Mouse (Mus musculus): Measurements from ENCODE around the gene Tusc2. TPM values are rescaled to one million over a fixed set of nuclear protein-coding genes. Genes with fewer than 3 reads are reported as not detected.

Gene Tusc2
- polyA plus RNA-seq, 1 experiment from 2014 or later: 93.3 TPM

DNA sequence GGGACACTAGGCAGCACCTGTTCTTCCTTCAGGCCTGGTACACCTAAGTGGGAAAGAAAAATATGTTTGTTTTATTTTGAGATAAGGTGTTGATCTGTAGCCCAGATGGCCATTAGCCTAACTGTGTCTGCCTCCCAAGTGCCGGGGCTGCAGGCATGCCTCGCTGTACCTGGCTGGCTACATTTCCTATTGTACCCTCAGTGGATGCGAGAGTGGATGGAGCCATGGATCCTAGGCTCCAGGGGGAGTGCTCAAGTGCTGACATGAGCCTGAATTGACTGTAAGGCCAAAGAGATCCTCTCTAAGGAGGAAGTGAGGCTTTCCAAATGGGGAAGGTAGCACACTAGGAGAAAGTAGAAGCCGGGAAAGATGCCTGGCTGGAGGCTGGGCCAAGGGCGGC lies 15.1 kb upstream of the Tusc2 start:
- Histone ChIP-seq H3K4me2 (replicated peaks) (no peak overlapping the region), H3K9me3 (no peaks in the 10 kb centered on the region), H3K4me3 (no peak overlapping the region), H3K27ac (no peak overlapping the region), H3K27me3 (replicated peaks) (peaks cover 46% of the 10 kb centered on the region), H3K9ac (no peak overlapping the region), H3K36me3 (peaks cover 21% of the 10 kb centered on the region), H3K4me1 (peaks cover 33% of the 10 kb centered on the region)
- ATAC-seq (ENCODE audit: low FRiP score, low read depth): no peak
- 84% methylated on average over 5 of the region's 5 CpGs for WGBS

DNA sequence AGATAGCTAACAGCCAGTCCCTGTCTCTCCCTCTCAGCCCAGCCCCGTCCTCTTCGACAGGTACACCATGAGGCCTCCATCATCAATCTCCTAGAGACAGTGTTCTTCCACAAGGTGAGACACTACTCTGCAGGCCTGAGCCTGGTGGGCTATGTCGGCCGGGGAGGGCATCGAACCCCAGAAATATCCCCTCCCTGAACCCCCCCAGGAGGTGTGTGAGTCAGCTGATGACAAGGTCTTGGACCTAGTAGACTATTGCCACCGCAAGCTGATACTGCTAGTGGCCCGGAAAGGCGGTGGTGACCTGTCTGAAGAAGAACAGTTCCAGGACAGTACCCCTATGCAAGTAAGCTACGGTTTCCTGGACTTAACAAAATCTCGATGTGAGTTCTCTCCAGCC lies 14.2 kb upstream of the Tusc2 start:
- ATAC-seq (ENCODE audit: low FRiP score, low read depth): no peak
- peaks cover 48% of the 10 kb centered on the region for H3K27me3 ChIP-seq (replicated peaks)
- no peak overlapping the region for H3K4me3 ChIP-seq
- H3K9ac ChIP-seq: no peak overlapping the region
- H3K4me2 ChIP-seq (replicated peaks): no peak overlapping the region
- H3K9me3 ChIP-seq: no peaks in the 10 kb centered on the region
- H3K4me1 ChIP-seq: peaks cover 40% of the 10 kb centered on the region
- no peak overlapping the region for H3K27ac ChIP-seq
- WGBS: 91% methylated on average over 10 of the region's 10 CpGs
- H3K36me3 ChIP-seq: peaks cover 15% of the 10 kb centered on the region

- H3K4me1 ChIP-seq: peaks cover 43% of the 10 kb centered on the region
Observed at GRCm38 (mm10) chr9:107549297-107550074, 13.6 kb upstream of the Tusc2 start.

DNA sequence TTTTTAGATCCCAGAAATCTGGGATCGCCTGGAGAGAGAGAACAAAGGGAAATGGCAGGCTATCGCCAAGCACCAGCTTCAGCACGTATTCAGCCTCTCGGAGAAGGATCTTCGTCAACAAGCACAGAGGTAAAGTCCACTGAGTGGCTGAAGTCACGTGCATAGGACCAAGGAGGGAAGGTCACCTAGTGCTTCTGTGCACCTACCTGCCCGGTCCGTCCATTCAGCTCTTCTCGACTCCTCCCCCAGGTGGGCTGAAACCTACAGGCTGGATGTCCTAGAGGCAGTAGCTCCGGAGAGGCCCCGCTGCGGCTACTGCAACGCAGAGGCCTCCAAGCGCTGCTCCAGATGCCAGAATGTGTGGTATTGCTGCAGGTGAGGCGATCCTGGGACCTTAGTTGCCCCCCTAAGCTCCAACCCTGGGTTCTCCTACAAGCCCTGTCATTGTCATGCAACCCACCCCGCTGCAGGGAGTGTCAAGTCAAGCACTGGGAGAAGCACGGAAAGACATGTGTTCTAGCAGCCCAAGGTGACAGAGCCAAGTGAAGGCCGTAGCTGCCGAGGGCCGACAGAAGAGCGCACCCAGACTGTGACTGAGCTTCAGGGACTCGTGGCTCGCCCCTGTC lies 12.5 kb upstream of the Tusc2 start:
- Histone ChIP-seq H3K27me3 (replicated peaks) (peaks cover 48% of the 10 kb centered on the region), H3K27ac (no peak overlapping the region), H3K4me2 (replicated peaks) (peak overlapping the region; percentile 73), H3K36me3 (no peaks in the 10 kb centered on the region), H3K4me3 (no peak overlapping the region; the same call in 1 of the 2 replicates), H3K9me3 (no peaks in the 10 kb centered on the region), H3K9ac (no peak overlapping the region), H3K4me1 (peaks cover 48% of the 10 kb centered on the region)
- 23% methylated on average over 23 of the region's 23 CpGs for WGBS
- ATAC-seq (ENCODE audit: low FRiP score, low read depth): no peak

More at GRCm38 (mm10) chr9:107549297-107550074, 13.6 kb upstream of the Tusc2 start:
- no peak overlapping the region for H3K4me2 ChIP-seq (replicated peaks)
- H3K27me3 ChIP-seq (replicated peaks): peaks cover 48% of the 10 kb centered on the region
- H3K9me3 ChIP-seq: no peaks in the 10 kb centered on the region
- H3K4me3 ChIP-seq: no peak overlapping the region
- no peak for ATAC-seq (ENCODE audit: low FRiP score, low read depth)
- no peak overlapping the region for H3K9ac ChIP-seq
- no peak overlapping the region for H3K27ac ChIP-seq
- peaks cover 8% of the 10 kb centered on the region for H3K36me3 ChIP-seq
- WGBS: 91% methylated on average over 20 of the region's 20 CpGs

- no peaks in the 10 kb centered on the region for H3K9me3 ChIP-seq
- no peak within 1 kb of the TSS for H3K27ac ChIP-seq
- no peaks in the 10 kb centered on the region for H3K36me3 ChIP-seq
- no peak for ATAC-seq (ENCODE audit: low FRiP score, low read depth)
- H3K4me2 ChIP-seq (replicated peaks): peak within 1 kb of the TSS; percentile 73
- peak within 1 kb of the TSS; percentile 55 for H3K9ac ChIP-seq
- H3K4me3 ChIP-seq: peak within 1 kb of the TSS; percentile 35
- under 1% methylated on average over 62 of the region's 63 CpGs for WGBS
- peaks cover 48% of the 10 kb centered on the region for H3K27me3 ChIP-seq (replicated peaks)
- H3K4me1 ChIP-seq: peaks cover 55% of the 10 kb centered on the region
Observed at GRCm38 (mm10) chr9:107551117-107551889, 11.8 kb upstream of the Tusc2 start, which contains the start of gene Rassf1. Gene Rassf1, plus strand, starts transcription at chr9:107551555.

DNA sequence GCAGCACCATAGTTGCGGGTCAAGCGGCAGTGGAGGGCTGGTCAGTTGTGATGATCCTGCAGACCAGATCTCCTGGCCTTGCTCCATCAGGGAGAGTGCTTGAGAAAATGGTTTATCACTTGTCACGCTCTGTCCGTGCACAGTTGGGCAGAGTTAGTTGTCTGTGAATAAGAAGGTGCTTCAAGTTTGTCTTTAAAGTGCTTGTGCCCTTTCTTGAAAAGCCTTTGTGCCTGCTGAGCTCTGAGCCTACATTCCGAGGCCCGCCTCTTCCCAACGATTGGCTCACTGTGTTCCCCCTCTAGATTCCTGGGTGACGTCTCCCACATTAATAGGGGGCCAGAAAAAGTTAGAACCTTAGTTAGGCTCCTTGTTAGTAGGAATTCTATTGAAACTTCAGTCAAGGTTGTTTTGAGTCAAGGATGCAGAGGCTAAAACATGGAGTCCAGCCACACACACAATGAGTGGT lies 11.1 kb upstream of the Tusc2 start:
- Histone ChIP-seq H3K4me3 (peak overlapping the region; percentile 35; the same call in 1 of the 2 replicates), H3K9ac (peak overlapping the region; percentile 55), H3K9me3 (no peaks in the 10 kb centered on the region), H3K27ac (no peak overlapping the region), H3K4me2 (replicated peaks) (peak overlapping the region; percentile 73), H3K36me3 (peaks cover 4% of the 10 kb centered on the region; the same call in 1 of the 2 replicates), H3K27me3 (replicated peaks) (peaks cover 48% of the 10 kb centered on the region), H3K4me1 (peaks cover 54% of the 10 kb centered on the region)
- 4% methylated on average over 8 of the region's 8 CpGs for WGBS
- ATAC-seq (ENCODE audit: low FRiP score, low read depth): no peak

- H3K4me2 ChIP-seq (replicated peaks): peak overlapping the region; percentile 96
- H3K9ac ChIP-seq: peak overlapping the region; percentile 73; the same call in 1 of the 2 replicates
- no peak for ATAC-seq (ENCODE audit: low FRiP score, low read depth)
- 77% methylated on average over 5 of the region's 5 CpGs for WGBS
- peaks cover 13% of the 10 kb centered on the region for H3K36me3 ChIP-seq
- no peak overlapping the region; the same call in 1 of the 2 replicates for H3K4me3 ChIP-seq
- peaks cover 46% of the 10 kb centered on the region for H3K4me1 ChIP-seq
- H3K27ac ChIP-seq: no peak overlapping the region
- peaks cover 48% of the 10 kb centered on the region for H3K27me3 ChIP-seq (replicated peaks)
- H3K9me3 ChIP-seq: no peaks in the 10 kb centered on the region
Observed at GRCm38 (mm10) chr9:107552690-107553393, 10.2 kb upstream of the Tusc2 start.

GRCm38 (mm10) chr9:107553541-107554318 lies 9.3 kb upstream of the Tusc2 start:
- 0 out of 2 replicates have a peak overlapping the region, but pooled peaks have one; percentile 42 for H3K27ac ChIP-seq
- peaks cover 46% of the 10 kb centered on the region for H3K4me1 ChIP-seq
- H3K27me3 ChIP-seq (replicated peaks): peaks cover 44% of the 10 kb centered on the region
- peaks cover 22% of the 10 kb centered on the region for H3K36me3 ChIP-seq
- peak overlapping the region; percentile 73 for H3K9ac ChIP-seq
- 4% methylated on average over 37 of the region's 37 CpGs for WGBS
- H3K9me3 ChIP-seq: no peaks in the 10 kb centered on the region
- peak overlapping the region; percentile 96 for H3K4me2 ChIP-seq (replicated peaks)
- peak; percentile 78 for ATAC-seq (ENCODE audit: low FRiP score, low read depth)
- peak overlapping the region; percentile 72 for H3K4me3 ChIP-seq

- peaks cover 38% of the 10 kb centered on the region for H3K27me3 ChIP-seq (replicated peaks)
- H3K36me3 ChIP-seq: peaks cover 28% of the 10 kb centered on the region
- WGBS: under 1% methylated on average over 53 of the region's 53 CpGs
- H3K9me3 ChIP-seq: no peaks in the 10 kb centered on the region
- H3K4me2 ChIP-seq (replicated peaks): peak overlapping the region; percentile 96
- peak overlapping the region; percentile 83 for H3K9ac ChIP-seq
- H3K4me1 ChIP-seq: peaks cover 46% of the 10 kb centered on the region
- H3K4me3 ChIP-seq: peak overlapping the region; percentile 72
- ATAC-seq (ENCODE audit: low FRiP score, low read depth): peak; percentile 94
- H3K27ac ChIP-seq: peak overlapping the region; percentile 69
Observed at GRCm38 (mm10) chr9:107554319-107554825, 8.7 kb upstream of the Tusc2 start.

DNA sequence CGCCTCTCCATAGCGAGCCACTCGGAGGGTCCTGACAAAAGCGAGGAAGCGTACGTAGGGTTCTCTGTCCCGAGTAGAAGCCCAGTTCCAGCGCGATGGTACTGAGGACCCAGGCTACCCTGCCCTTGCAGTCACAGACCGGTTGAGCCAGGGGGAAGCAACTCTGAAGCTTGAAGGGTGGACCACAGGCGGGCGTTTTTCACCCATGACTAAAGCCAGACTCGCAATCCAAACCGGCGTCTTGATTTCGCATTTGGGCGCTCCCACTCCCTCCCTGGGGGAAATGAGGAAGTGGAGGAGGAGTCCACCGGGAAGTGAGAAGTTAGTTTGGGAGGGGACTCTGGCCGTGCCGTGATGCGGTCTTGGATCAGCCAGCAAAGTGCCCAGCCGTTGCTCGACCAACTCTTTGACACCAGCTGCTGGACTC lies 8.0 kb upstream of the Tusc2 start:
- Histone ChIP-seq H3K27ac (peak overlapping the region; percentile 69), H3K4me3 (peak overlapping the region; percentile 72), H3K36me3 (peaks cover 35% of the 10 kb centered on the region), H3K4me2 (replicated peaks) (peak overlapping the region; percentile 96), H3K9ac (peak overlapping the region; percentile 83), H3K9me3 (no peaks in the 10 kb centered on the region), H3K4me1 (peaks cover 46% of the 10 kb centered on the region), H3K27me3 (replicated peaks) (peaks cover 31% of the 10 kb centered on the region)
- peak; percentile 45 for ATAC-seq (ENCODE audit: low FRiP score, low read depth)
- WGBS: under 1% methylated on average over 23 of the region's 23 CpGs

Data from neural tube, embryonic 12.5 days (tissue).